Mouse (Mus musculus) olfactory bulb, adult 2 months (tissue): ENCODE data around the gene Gphb5.

Experiments
- CTCF ChIP-seq: fragments of 200-500 bp; IDR thresholded peaks from 2 replicates; pipeline ENCODE4 v1.5.1; 2012; ENCODE audit warnings: low read depth, mild to moderate bottlenecking, low read length, moderate library complexity; ENCODE audit not compliant: insufficient read depth
- POLR2A ChIP-seq: fragments of 200-500 bp; IDR thresholded peaks from 2 replicates; pipeline ENCODE4 v1.6.1; 2012; ENCODE audit warnings: mild to moderate bottlenecking, low read depth, low read length, moderate library complexity; ENCODE audit not compliant: insufficient read depth

DNA sequence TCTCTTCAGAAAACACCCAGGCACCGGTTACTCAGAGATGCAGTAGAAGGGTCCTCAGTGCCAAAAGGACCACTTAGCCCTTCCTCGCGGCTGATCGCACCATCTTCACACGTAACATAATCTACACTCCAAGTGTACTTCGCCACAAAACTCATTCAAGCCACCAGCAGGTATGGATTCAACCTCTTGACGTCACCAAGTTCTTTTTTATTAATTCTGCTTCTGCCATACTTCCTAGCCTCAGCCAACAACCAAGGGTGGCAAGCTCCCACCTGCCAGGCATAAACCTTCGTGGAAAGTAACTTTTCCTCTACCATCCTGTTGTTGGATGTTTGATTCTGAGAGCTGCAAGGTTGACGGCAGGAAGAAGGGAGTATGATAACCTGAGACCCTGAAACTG lies 28.1 kb downstream of the Gphb5 start:
- TF ChIP-seq CTCF (no peak), POLR2A (no peak)
